Mouse (Mus musculus): ENCODE measurements around the gene Cry2.
"Not testable (repeated sequence)": the region's sequence is repeated elsewhere in the genome, so short reads cannot be mapped to it uniquely, and the experiment has no call there.

Gene Cry2

DNA sequence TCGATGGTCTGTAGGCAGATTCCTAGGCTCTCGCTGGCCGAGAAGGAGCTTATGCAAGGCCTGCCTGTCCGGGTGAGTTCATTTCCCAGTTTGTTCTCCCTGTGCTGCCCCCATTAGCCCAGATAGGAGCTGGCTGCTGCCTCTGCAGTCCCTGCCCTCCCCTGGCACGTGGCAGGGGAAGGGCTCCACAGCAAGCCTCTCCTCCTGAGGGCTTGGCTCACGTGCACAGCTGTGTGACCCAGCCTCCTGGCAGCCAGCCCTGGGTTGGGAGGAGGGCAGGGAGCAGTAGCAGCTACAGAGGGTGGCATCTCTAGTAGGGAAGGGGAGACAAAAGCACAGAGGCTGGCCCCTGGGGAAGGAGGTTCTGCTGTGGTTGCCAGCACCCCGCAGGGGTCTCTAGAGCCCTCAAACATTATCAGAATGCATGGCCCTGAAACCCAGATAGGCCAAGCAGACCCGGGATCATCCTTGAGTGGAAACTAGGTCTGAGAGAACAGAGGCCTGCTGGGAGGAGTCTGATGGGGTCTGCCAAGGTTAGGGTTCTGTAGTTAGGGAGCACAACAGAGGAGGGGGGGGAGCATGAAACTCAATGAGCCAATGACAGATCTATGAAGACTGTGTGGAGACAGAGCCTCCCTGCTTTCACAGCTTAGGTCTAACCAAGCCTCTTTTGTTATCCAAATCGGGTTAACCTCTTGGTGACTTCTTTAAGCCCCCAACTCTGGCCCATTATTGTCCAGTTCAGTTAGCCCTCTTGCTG lies 10.0 kb downstream of the Cry2 start:
- in situ Hi-C loops (cut with MboI, MseI), result no loop called here

GRCm38 (mm10) chr2:92423156-92423555 lies 10.7 kb downstream of the Cry2 start:
- in situ Hi-C loops (cut with MboI, MseI), result no loop called here

GRCm38 (mm10) chr2:92422388-92423135 lies 11.3 kb downstream of the Cry2 start:
- in situ Hi-C loops (cut with MboI, MseI), result no loop called here

DNA sequence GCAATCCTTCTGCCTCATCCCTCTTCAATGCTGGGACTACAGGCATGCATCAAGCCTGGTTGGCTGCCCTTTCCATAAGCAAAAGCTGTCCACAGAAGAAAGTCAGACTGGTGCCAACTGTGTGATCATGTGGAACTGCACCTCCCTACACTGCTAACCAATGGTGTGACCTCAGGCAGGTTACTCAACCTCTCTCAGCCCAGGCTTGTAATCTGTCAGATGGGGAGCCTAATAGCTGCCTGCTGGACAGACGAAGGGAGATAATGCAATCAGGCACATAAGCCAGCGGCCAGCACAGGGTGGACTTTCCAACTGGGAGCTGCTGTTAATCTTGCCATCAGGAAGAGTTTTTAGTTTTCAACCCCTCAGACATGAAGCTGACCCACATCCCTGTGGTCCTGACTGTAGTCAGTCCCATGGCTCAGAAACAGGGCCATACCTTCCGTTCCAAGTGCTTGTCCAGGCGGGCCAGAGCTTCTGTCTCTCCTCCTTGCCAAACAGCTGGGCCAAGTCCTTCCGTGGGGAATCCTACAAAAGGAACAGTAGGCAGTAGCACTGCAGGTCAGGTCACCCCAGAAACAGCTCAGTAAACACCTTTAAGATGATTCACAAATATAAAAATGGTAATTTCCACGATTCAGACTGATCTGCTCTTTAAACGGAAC lies 12.0 kb downstream of the Cry2 start:
- in situ Hi-C loops (cut with MboI, MseI), result no loop called here

DNA sequence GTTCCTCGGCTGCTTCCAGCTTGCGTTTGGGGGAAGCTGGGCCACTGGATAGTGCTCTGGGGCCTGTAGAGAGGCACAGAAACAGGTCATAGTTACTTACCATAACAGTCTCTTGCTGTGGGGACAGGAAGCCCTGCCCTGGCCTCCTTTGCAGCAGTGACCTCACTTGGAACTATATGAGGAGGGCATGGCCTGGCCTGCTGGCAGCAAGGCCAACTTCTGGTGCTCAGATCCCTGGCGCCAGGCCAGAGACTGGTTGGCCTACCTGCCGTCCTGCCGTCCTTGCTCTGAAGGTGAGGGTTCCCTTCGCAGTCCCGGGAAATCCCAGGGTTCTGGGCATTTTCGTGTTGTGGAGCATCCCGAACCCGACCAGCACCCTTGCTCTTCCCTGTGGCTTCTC lies 22.1 kb downstream of the Cry2 start:
- in situ Hi-C loops (cut with MboI, MseI), result no loop called here

DNA sequence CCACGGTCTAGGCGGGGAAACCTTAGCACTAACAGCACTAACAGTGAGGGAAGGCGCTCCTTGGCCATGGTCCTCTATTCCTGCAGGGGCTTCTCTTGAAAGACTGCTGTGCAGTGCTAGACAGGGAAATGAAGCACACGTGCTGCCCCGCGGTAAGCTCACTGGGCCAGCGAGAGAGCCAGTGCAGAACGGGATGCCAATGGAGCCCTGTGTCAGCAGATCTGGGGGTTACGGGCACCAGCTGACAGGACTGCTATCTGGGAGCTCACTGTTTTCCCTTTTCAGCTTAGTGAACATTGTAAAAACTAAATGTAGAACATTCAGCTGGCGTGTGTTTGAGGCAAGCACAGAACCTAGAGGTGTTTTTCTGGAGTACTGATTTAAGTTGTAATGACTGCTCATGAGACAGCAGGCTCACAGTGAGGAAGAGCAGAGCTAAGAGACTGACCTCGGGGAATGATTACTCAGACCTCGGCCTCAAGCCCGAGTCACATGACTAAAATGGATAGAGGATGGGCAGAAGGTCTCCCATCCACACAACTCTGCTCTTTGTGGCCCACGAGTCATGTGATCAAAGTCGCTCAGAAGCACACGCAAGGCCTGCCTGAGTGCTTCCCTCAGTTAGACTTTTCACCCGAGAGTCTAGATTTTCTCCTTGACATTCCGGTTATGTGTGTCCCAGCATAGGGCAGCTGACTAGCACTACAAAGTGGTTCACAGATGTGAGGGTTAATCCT lies 25.4 kb downstream of the Cry2 start:
- in situ Hi-C loops (cut with MboI, MseI), result no loop called here

GRCm38 (mm10) chr2:92405687-92406086 lies 28.2 kb downstream of the Cry2 start:
- in situ Hi-C loops (cut with MboI, MseI), result no loop called here

- in situ Hi-C loops (cut with MboI, MseI), result no loop called here
Measured at GRCm38 (mm10) chr2:92404737-92405136, 29.1 kb downstream of the Cry2 start.

DNA sequence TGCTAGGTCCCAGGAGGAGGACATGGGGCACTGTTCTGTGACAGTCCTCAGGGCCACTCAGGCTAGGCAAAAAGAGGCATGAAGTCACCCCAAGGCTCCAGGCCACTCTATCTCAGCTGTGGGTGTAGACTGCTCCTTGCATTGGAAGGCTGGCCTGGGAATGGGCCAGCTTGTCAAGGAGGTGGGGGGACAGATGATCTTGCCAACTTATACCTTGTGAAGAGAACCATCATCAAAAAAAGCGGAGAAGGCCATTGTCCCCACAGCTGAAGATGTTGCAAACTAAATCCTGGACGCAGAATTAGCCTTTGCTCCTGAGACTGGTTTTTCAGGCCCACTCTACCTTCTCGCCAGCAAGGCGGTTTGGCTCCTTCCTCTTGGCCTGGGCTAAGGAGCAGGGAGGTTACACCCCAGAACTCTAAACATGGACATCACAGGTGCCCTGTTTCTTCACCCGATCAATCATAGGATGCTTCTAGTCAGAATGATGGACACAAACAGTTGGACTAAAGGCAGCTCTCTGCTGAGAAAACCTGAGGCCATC lies 30.0 kb downstream of the Cry2 start:
- in situ Hi-C loops (cut with MboI, MseI), result no loop called here

- in situ Hi-C loops (cut with MboI, MseI), result no loop called here
Measured at GRCm38 (mm10) chr2:92402591-92403326, 31.1 kb downstream of the Cry2 start.

DNA sequence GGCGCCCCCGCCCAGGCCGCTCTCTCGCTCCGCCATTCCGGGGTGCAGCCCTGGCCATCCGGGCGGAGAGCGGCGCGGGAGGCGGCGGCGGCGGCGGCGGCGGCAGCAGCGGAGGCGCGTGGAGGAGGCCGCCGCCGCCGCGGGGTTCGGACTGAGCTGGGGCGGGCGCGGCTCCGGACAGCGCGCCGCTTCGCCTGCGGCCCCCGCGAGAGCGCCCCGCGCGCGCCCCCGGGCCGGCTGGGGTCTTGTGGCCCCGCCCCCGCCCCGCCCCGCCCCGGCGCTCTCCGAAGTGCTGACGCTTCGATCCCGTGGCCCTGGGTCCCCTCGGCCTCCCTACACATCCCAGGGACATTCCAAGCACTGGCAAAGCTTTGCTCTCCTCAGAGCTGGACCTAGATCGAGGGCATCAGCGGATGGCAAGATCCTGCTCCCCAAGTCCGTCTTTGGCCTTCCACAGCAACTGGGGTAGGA lies 32.7 kb downstream of the Cry2 start, which contains the start of gene Mapk8ip1:
Gene Mapk8ip1 (minus strand): TSS at position 173 of the 471 bp plus-strand sequence.
- in situ Hi-C loops (cut with MboI, MseI), result no loop called here

GRCm38 (mm10) chr2:92400682-92401081 lies 33.2 kb downstream of the Cry2 start:
- in situ Hi-C loops (cut with MboI, MseI), result no loop called here

- in situ Hi-C loops (cut with MboI, MseI), result not testable (repeated sequence)
Measured at GRCm38 (mm10) chr2:92399877-92400276, 34.0 kb downstream of the Cry2 start.

DNA sequence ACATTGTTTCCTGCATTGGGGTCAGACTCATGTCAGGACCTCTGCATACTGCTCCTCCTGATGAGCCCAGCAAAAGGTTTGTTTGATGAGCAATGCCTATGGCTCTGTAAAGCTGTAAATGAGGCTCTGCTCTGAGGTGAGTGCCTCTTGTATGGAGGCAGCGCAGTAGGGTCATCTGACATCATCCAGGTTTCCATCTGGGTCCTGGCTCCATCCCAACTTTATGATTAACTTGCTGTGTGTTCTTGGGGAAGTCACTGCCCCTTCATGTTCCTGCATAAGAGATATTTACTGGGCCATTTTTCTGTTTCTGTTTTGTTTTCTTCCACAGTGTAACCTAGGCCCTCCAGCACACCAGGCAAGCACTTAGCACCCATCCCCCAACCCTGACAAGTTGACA lies 36.4 kb downstream of the Cry2 start:
- in situ Hi-C loops (cut with MboI, MseI), result no loop called here

GRCm38 (mm10) chr2:92395535-92395934 lies 38.3 kb downstream of the Cry2 start:
- in situ Hi-C loops (cut with MboI, MseI), result no loop called here

DNA sequence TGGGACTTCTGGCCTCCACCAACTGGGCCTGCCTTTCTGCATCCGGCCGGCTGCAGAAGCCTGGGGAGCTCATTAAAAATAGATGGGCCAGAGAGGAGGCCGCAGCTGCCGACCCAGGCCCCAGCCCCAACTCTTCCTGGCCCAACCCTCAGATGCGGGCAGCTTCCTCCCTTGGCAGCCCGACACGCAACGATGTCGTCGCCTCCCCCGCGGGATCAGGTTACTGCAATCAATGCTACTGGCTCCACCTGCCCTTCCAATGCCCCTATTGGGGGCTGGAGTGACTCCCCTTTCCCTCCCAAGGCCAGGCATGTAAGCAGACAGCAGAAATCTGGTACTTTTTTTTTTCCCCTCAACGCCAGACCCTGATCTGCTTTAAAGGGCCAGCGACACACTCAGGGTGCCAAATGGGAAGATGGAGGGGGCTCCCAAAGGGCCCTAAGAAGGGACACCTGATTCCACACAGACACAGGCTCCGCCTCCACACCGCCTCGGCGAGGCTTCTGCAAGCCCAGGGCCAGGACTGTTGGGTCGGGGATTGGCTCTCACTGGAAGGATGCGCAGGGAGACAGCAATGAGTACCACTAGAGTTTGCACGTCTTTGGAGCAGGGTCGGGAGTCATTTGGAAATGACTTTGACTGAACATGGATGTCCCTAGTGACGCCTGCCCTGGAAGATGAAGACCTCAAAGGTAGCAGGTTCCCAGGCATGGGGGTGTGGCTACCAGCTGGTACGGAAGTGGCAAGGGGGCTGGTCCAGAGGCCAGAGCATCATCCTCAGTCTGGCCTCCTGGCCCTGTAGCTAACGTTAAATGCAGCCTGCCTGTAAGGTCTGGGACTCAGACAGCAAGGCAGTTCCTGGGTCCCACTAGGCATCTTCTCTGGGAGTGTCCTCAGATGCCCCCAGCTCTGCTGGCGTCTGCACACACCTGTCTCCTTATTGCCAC lies 41.3 kb downstream of the Cry2 start:
- in situ Hi-C loops (cut with MboI, MseI), result no loop called here

DNA sequence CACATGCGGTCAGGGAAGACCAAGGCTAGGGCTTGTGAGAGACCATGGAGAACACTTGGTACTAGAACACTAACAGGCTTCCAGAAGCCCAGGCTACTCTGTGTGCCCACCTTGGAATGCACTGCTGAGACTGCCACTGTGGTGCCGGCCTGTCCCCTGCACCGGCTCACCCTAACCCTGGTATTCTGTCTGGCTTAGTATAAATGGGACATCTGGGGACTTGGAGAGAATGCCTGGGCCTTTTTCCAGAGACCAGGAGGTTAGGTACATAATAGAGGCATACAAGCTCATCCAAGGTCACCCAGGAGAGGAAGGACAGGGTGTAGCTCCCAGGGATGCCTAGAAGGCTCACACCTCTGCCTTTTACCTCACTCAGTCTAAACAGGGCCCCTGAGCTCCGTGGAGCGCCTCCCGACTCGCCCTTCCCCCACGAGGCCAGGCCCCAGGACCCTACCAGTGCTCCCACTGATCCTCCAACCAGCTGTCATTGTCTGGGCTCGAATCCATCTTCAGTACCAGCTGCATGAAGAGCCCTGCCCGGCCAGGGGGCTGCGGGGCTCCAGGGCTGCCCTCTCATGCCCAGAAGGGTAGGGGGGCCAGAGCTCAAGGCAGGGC lies 42.0 kb downstream of the Cry2 start:
- in situ Hi-C loops (cut with MboI, MseI), result no loop called here

DNA sequence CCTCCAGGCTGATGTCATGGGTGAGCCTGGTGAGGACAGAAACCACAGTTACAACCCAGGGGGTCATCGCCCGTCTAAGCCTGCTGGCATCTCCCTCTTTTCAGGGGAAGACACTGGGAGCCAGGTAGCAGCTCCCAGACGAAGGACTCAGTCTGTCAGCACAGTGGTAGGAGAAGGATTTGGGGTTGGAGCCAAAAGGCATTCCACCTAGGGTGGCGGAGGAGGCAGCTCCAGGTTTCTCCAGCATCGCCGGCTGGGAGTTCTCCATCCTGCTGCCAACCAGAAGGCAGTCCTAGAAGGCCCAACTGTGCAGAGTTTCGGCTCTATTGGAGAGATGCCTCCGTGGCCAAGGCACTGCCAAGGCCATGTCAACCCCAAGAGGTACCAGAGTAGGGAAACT lies 42.7 kb downstream of the Cry2 start:
- in situ Hi-C loops (cut with MboI, MseI), result no loop called here

Data from T-helper 17 cell (primary cell).